Mouse (Mus musculus) G1E (cell line): ENCODE measurements around the gene Gba.

Source experiments
- CTCF ChIP-seq: IDR thresholded peaks from 2 replicates; pipeline ENCODE4 v1.5.1; 2012; ENCODE audit warnings: low read depth, low read length, inconsistent platforms, mixed read lengths
- GATA1 ChIP-seq: IDR thresholded peaks from 2 replicates; pipeline ENCODE4 v1.6.1; 2012; ENCODE audit warnings: borderline replicate concordance, low read length, inconsistent platforms, mixed read lengths

DNA sequence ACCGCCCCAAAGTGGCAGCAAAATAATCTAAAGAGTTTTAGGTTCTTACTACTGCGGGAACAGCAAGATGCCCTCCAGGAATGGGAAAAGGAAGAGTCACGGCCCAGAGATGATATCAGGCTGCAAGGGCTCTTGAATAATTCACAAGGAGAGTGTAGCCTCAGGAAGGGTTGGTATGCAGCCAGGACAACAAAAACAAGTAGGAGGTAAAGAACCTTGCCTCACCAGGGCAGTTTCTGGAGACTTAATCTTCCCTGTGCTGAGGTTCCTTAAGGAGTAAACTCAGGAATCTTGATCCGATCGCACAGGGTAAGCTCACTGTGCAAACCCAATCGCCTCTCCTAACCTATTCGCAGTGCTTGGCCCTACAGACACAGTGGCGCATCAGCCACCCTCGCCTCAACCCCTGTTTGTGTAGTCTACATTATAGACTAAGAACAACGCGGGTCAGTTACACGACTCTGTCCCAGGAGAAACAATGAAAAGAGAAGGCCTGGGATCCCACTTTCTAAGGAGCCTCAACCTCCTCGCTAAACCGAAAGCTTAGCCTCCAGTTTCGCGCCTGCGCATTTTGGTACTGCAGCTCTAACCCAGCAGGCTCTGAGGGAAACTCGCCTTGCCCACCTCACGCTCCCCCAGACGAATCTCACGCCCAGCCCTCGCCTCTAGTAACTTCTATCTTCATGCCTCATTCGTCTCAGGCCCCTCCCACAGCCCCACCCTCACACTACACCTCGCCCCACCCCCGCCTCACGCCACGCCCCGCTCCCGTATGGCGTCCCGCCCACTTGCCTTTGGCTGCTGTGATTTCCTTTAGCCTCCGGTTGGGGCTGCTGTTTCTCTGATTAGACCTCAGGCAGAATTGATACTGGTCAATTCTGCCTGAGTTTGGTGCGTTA is 6.5 kb upstream of the Gba start:
- TF ChIP-seq GATA1 (no peak), CTCF (no peak)
